Mouse (Mus musculus): ENCODE measurements at regions not wholly inside any gene's neighbourhood (a gene's known extent, or its start where the extent isn't known, plus 50 kb on each side); places are given as distances from the start of the nearest gene placed in this dataset.
"Not testable (repeated sequence)": the region's sequence is repeated elsewhere in the genome, so short reads cannot be mapped to it uniquely, and the experiment has no call there.

DNA sequence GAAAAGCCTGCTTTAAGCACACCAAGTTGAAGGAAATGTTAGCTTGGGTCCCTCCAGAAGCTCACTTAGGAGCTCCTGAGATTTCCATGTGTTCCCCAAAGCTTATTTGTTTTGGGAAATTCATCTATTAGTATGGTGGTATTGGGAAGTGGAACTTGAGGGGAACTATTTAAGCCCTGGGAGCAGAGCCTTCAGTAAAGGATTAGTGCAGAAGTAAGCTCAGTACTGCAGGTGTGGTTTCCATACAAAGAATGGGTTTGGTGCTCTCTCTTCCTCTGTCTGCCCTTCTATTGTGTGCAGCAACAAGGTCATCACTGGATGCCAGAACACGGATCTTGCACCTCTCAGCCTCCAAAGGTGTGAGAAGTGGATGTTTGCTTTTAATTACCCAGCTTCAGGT, 57.2 kb downstream of the Foxa2 start:
- H3K27ac ChIP-seq, result no peak overlapping the region
- TF ChIP-seq CTCF (IDR thresholded peaks at IDR 0.05), result no peak
- DNase-seq, result no peak
- H3K4me3 ChIP-seq, result no peak overlapping the region
- intact Hi-C loops (cut with DNase I), result no loop called here

DNA sequence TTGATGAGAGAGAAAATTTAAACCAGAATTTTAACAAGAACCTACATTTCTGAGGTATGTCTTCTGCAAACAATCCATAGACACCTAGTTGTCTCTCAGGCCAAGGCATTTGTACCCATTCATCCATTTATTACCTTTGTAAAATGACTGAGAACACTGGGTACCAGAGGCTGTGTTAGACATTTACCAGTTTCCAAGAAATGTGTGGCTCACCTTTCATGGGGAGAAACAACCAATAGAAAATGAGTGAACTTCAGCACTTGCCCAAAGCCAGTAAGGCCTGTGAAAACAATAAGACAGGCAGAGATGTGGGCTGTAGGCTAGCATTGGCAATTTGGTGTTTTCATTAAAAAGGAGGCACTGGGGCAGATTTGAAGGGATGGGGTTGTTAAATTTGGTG, 58.2 kb downstream of the Foxa2 start:
- DNase-seq, result no peak
- H3K4me3 ChIP-seq, result no peak overlapping the region
- TF ChIP-seq CTCF (IDR thresholded peaks at IDR 0.05), result no peak
- intact Hi-C loops (cut with DNase I), result no loop called here
- H3K27ac ChIP-seq, result no peak overlapping the region

DNA sequence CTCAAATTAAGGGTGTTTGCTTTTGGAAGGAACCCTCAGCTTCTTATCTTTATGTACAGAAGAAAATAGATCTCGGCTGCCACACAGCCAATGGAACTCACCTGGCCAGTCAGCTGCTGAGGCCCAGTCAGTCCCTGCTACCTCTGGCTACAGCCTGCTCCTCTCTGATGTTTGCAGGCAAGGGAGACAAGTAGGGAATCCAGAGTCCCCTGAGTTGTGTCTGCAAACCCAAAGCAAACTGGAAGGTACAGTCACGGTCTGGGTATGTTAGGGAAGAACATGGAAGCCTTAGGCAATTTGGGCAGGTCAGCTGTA, 61.6 kb downstream of the Foxa2 start:
- H3K27ac ChIP-seq, result no peak overlapping the region
- no peak for TF ChIP-seq CTCF (IDR thresholded peaks at IDR 0.05)
- H3K4me3 ChIP-seq, result no peak overlapping the region
- no peak for DNase-seq
- intact Hi-C loops (cut with DNase I), result no loop called here

DNA sequence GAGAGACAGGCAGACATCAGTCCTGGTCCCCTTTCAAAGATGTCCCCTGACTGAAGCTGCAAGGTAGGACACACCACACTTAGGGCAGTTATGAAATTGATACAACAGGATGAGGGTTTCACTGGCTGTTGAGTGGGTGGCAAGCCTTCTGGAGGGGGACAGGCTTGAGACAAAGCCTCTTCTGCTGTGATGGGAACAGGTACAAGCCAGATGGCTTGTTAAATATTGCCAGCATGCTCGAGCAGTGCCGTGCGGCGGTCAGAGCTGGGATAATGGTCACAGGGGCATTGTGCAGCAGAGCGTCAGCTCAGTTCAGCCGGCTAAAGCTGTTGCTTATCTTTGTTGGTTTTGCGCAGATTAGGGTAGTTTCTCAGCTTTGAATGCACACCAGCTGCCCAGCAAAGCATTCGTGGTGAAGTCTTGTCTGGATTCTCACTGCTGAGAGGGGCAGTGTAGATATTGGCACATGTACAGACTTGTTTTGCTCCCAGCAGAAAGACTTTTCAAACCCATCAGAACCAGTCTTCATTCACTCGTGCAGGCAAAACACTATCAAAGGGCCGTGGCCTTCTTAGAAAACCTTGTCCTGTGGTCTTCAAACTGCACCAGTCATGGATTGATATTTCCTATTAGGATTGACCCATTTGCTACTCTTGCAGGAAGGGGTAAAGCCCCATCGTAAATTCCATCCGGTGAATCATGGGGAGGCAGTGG, 62.1 kb downstream of the Foxa2 start:
- Histone ChIP-seq H3K27ac (no peak overlapping the region), H3K4me3 (no peak overlapping the region)
- no peak for DNase-seq
- TF ChIP-seq CTCF (IDR thresholded peaks at IDR 0.05), result no peak
- intact Hi-C loops (cut with DNase I), result no loop called here

DNA sequence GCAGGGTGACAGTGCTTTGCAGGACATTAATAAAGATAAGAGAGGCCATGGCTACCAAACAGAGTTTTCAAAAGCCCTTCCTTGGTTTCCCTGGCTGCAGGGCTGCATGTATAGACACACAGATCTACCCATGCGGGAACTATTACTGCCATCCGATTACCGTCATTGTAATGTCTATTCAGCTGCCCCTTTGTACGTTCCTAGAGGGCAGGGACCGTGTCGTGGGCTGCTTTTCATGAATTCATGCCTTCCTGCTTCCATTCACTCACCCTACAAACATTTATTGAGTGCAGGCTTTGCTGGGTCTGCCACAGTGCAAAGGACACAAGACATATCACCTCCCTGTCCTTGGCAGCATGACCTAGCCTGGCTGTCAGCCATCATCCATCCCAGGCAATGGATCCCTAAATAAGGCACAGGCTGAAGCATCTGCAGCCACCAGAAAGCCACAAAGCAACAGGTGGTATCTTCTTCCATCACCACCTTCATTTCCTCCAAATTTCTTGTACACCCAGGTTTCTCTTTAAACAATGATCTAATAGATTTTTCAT, 65.8 kb downstream of the Foxa2 start:
- no peak for DNase-seq
- H3K27ac ChIP-seq, result no peak overlapping the region
- H3K4me3 ChIP-seq, result no peak overlapping the region
- TF ChIP-seq CTCF (IDR thresholded peaks at IDR 0.05), result no peak
- intact Hi-C loops (cut with DNase I), result no loop called here

DNA sequence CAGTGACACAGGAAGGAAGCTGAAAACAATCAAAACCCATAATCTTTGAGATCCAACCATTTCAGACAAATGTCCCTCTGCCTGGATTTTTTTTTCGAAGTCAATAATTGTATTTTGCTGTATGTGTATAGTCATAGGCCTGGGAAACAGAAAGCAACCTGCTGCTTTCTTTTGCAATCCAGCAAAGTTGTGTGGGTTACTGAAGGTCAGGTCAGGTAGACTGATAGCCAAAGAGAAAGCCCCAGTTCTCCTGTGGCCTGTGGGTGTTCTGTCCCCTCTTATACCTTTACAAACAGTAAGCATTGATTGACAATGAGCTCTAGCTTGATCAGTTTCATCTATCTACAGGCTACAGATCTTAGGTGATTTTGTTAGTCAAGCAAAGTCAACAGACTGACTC, 66.4 kb downstream of the Foxa2 start:
- TF ChIP-seq CTCF (IDR thresholded peaks at IDR 0.05), result no peak
- H3K27ac ChIP-seq, result no peak overlapping the region
- H3K4me3 ChIP-seq, result no peak overlapping the region
- intact Hi-C loops (cut with DNase I), result no loop called here
- no peak for DNase-seq

DNA sequence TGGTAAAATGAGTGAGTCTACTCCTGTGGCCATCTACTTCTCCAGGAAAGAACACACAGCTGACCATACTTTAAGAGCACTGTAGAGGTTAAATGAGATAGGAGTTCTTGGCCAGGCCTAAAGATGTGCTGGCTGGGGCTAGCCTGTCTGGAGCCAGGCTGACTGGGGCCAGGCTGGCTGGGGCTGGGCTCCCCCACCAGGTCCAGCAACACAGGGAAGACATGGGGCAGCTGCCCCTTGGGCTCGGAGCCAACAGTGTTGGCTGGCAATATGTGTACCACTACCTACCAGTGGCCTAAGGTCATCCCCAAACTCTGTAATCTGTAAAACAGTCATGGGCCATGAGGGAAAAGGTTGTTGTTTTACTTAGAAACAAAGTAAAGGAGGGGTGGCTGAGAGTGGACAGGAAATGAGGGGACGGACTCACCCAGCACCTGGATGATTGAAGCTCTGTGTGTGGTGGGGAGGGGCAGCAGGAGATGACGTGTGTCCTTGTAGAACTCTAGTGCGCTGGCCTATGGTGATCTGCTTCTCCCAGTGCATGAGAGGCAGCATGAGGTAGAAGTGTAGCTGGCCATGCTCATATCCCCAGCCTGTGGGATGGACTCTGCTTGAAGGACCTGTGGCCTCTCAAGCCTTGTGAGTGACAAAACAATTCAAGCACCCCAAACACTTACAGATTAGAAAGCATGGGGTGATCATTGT, 67.0 kb downstream of the Foxa2 start:
- intact Hi-C loops (cut with DNase I), result no loop called here
- Histone ChIP-seq H3K4me3 (no peak overlapping the region), H3K27ac (no peak overlapping the region)
- TF ChIP-seq CTCF (IDR thresholded peaks at IDR 0.05), result no peak
- DNase-seq, result no peak

DNA sequence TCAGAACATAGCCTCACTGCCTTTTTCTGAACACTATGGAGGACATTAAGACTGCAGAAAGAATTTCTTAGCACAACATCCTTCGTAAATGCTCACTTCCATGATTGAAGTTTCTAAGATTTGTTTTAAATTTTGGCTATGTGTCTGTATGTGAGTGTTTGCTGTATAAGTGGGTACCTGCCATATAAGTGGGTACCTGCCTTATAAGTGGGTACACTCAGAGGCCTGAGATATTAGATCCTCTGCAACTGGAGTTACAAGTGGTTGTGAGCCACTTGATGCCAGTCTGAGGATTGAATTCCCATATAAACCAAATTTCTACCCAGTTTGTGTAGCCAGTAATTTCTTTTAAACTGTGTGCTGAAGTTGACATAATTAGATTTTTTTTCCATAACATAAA, 67.8 kb downstream of the Foxa2 start:
- intact Hi-C loops (cut with DNase I), result no loop called here
- Histone ChIP-seq H3K4me3 (no peak overlapping the region), H3K27ac (no peak overlapping the region)
- no peak for DNase-seq
- TF ChIP-seq CTCF (IDR thresholded peaks at IDR 0.05), result no peak

DNA sequence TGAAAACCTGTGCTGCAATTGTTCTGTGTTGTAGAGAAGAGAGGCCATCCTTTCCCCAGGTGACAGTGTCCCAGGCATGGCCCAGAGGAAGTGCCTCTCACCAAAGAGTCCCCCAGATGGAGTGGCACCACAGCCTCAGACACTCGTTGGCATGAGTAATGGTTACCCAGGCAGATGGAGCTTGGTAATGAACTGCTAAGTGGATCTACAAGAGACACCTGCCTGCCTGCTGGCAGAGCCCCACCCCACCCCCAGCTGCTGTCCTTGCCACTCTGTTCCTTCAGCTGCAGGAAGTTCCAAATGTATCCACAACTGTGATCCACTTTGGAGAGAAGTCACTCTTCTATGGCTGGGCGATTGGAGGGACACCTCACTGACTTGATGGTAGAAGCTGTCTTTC, 72.0 kb downstream of the Foxa2 start:
- intact Hi-C loops (cut with DNase I), result no loop called here
- Histone ChIP-seq H3K27ac (no peak overlapping the region), H3K4me3 (no peak overlapping the region)
- no peak for DNase-seq
- TF ChIP-seq CTCF (IDR thresholded peaks at IDR 0.05), result no peak

DNA sequence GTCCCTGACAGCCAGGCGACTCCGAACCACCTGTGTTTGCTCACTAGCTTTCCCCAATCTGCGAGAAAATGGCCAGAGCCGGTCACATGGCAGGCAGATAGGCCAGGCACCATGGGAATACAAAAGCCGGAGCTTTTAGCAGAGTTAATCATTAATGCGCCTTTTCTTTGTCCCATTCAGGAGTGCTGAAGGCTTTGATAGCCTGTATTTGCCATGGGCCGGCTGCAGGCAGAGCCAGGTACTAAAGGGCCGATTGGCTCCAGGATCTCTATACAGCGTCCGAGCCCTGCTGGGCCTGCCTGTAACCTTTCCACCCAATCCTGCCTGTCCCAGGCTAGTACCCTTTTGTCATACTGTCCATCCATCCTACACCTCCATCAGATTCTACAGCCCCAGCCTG, 78.1 kb downstream of the Foxa2 start:
- TF ChIP-seq CTCF (IDR thresholded peaks at IDR 0.05), result no peak

DNA sequence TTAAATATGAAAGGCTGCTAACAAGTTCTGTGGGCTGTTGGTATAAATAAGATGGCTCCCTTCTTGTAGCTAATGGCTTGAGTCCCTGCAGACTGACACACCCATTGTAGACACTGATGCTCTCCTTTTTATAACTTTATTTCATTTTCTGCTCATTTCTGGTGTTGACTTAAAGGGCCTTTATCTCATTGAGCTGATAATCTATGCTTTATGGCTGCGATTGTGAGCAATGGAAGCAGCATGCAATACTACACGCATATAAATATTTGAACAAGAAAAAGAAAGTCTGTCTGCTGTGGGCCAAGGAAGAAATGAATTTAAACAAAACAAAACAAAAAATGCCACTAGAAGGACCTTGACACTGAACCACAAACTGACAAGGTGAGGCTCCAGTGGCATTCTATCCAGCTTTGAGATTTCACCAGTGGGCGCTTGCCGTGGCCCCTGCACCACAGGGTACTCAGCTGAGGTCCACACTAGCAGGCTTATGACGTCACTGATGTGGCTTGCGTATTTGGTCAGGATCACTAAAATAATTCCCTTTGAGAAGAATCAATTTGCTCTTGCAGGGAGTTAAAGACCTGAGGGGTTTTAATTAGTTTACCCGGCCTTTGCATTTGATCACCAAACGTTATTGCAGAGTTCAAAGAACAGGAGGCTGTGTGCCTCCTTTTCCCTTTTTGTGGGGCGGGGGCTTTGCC, 78.8 kb downstream of the Foxa2 start:
- no peak for TF ChIP-seq CTCF (IDR thresholded peaks at IDR 0.05)
- intact Hi-C loops (cut with DNase I), result no loop called here
- no peak for DNase-seq
- Histone ChIP-seq H3K27ac (no peak overlapping the region), H3K4me3 (no peak overlapping the region)

More for the DNA sequence above, 78.1 kb downstream of the Foxa2 start:
- DNase-seq, result no peak
- Histone ChIP-seq H3K4me3 (no peak overlapping the region), H3K27ac (no peak overlapping the region)
- intact Hi-C loops (cut with DNase I), result no loop called here

DNA sequence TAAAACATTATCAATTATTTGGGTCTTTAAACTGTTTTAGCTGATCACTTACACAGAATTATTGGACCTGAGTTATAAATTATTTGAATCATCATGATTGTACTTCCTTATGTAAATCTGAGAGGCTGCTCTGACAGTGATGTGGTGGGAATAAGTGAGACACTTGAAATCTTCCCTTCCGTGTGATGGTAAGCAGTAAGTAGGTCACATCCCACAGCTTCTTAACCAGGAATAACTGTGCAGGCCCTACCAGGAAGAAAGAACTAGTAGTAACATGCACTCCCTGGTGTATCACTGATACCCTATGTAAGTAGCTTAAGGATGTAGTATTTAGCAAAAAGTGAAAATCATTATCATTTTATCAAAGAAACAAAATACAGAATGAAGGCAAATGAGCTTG, 83.5 kb downstream of the Foxa2 start:
- DNase-seq; H3K27ac ChIP-seq; intact Hi-C loops (cut with DNase I); H3K4me3 ChIP-seq: not testable (repeated sequence)

DNA sequence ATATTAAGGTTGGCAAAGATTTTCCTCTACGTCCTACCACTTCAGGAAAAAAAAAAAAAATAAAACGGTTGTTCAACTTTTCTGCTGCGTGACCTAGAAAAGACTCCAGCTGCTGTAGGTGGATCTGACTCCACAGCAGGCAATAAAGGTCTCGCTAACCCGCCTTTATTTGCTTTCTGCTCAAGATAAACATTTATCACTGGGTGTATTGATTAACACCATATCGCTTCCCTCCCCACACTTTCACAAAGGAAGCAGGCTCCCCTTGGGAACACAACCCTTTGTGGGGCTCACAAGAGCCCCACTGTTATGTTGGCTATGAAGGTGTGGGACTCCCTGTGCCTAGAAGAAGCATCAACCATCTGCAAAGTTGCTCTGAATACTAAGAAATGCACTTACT, 85.1 kb downstream of the Foxa2 start:
- intact Hi-C loops (cut with DNase I), result no loop called here
- TF ChIP-seq CTCF (IDR thresholded peaks at IDR 0.05), result no peak
- Histone ChIP-seq H3K27ac (no peak overlapping the region), H3K4me3 (no peak overlapping the region)
- DNase-seq, result no peak
